Mouse (Mus musculus) midbrain, postnatal 0 days (tissue): Measurements from ENCODE around the gene AW551984. TPM values are rescaled to one million over a fixed set of nuclear protein-coding genes. Genes with fewer than 3 reads are reported as not detected.

ENCODE experiments used
- ATAC-seq: fragments of 200-750 bp; cut with Nextera tagmentation; 2 replicates; pipeline ENCODE4 v1.8.0; 2017; ENCODE audit warnings: moderate number of reproducible peaks, mild to moderate bottlenecking, moderate TSS enrichment, moderate library complexity; ENCODE audit not compliant: low FRiP score
- DNase-seq: peaks from one replicate; pipeline ENCODE4 v3.0.0-alpha.2; 2015; ENCODE audit warnings: low spot score
- H3K27ac ChIP-seq: fragments of 300-500 bp; sonication (generic); 2 replicates; pipeline ENCODE4 v1.5.1; 2014; ENCODE audit warnings: low read depth, mild to moderate bottlenecking, low read length, mixed read lengths
- H3K27me3 ChIP-seq: fragments of 300-500 bp; sonication (generic); 2 replicates; pipeline ENCODE4 v1.6.1; 2014; ENCODE audit warnings: low read length, control low read depth, mixed read lengths; ENCODE audit not compliant: insufficient read depth
- H3K36me3 ChIP-seq: fragments of 300-500 bp; sonication (generic); 2 replicates; pipeline ENCODE4 v1.6.1; 2014; ENCODE audit warnings: low read length, control low read depth, mixed read lengths; ENCODE audit not compliant: insufficient read depth
- H3K4me1 ChIP-seq: fragments of 300-500 bp; sonication (generic); 2 replicates; pipeline ENCODE4 v1.6.1; 2014; ENCODE audit warnings: mild to moderate bottlenecking, control low read depth, antibody characterized with exemption, low read length, mixed read lengths; ENCODE audit not compliant: insufficient read depth
- H3K4me2 ChIP-seq: fragments of 300-500 bp; sonication (generic); 2 replicates; pipeline ENCODE4 v1.6.1; 2014; ENCODE audit warnings: low read depth, mild to moderate bottlenecking, low read length, mixed read lengths; ENCODE audit not compliant: poor library complexity, severe bottlenecking
- H3K4me3 ChIP-seq: fragments of 300-500 bp; sonication (generic); 2 replicates; pipeline ENCODE4 v1.5.1; 2014; ENCODE audit warnings: low read depth, mild to moderate bottlenecking, low read length, moderate library complexity
- H3K9ac ChIP-seq: fragments of 300-500 bp; sonication (generic); replicated peaks from 2 replicates; pipeline ENCODE4 v1.6.1; 2014; ENCODE audit warnings: mild to moderate bottlenecking, low read length, moderate library complexity, mixed read lengths; ENCODE audit not compliant: poor library complexity, severe bottlenecking
- H3K9me3 ChIP-seq: fragments of 300-500 bp; sonication (generic); 2 replicates; pipeline ENCODE4 v1.6.1; 2016; ENCODE audit warnings: low read length, control low read depth
- CTCF ChIP-seq: IDR thresholded peaks from 2 replicates; pipeline ENCODE4 v1.5.1; 2016; ENCODE audit warnings: antibody characterized with exemption, mild to moderate bottlenecking
- WGBS: fragments of 180-500 bp; shearing (Covaris S2); extraction: QIAGEN DNeasy Blood & Tissue Kit; methylation state at CpG from one replicate; pipeline ENCODE4 v1.1.7; 2014; 5-methylcytosine and 5-hydroxymethylcytosine counted together
- polyA plus RNA-seq: library from polyadenylated mRNA; unstranded; fragments of >200 nt; fragmentation: Nextera tagmentation; extraction: Ambion mirVana; gene quantifications from 2 replicates; pipeline ENCODE4 v1.2.1, GENCODE M21; 2015
- total RNA-seq: library from RNA; depleted of rRNA; stranded (reverse); fragments of >200 nt; gene quantifications from 2 replicates; pipeline ENCODE4 v1.2.3, GENCODE M21; 2014; rRNA removed

AW551984 gene
- total and polyA plus RNA-seq, 2 experiments from 2014 or later: 260 to 363 TPM

DNA sequence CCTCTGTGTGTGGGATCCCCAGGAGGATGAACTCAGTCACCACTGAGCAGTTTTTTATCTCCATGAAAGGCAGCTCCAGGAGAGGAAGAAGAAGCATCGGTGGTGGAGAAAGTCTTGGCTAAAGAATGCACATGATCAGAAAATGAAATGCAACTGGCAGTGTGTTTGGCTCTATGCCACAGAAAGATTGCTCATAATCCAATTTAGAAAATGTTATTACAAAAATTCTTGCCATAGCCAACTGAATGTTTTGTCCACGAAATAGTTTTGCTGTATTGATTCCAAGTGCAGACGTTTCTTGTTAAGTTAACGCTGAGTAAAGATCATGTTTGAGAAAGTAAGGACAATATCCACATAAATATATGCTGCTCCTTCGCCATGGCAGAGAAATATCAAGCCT is 53.4 kb downstream of the AW551984 start:
- H3K4me3 ChIP-seq: no peak overlapping the region
- TF ChIP-seq CTCF: no peak
- ATAC-seq (no peak), DNase-seq (peak; percentile 18)
- H3K9me3 ChIP-seq: no peaks in the 10 kb centered on the region
- H3K4me2 ChIP-seq: no peak overlapping the region
- H3K27ac ChIP-seq: no peak overlapping the region
- H3K9ac ChIP-seq: no peak overlapping the region
- H3K27me3 ChIP-seq: no peaks in the 10 kb centered on the region
- no peaks in the 10 kb centered on the region for H3K36me3 ChIP-seq
- 63% methylated on average over 5 of the region's 5 CpGs for WGBS
- no peaks in the 10 kb centered on the region for H3K4me1 ChIP-seq

Other genes starting within 250 kb of the AW551984 start
- gene Olfr951, start 217.0 kb downstream of the AW551984 start, total RNA-seq: not detected in 2 replicates
- not detected in 2 replicates for gene Olfr951, start 217.0 kb downstream of the AW551984 start, polyA plus RNA-seq
- not detected in 2 replicates for gene Olfr952, start 177.3 kb downstream of the AW551984 start, total RNA-seq
- gene Olfr952, start 177.3 kb downstream of the AW551984 start, polyA plus RNA-seq: not detected in 2 replicates
- gene Olfr954, start 147.7 kb downstream of the AW551984 start, total RNA-seq: not detected in 2 replicates
- not detected in 2 replicates for gene Olfr954, start 147.7 kb downstream of the AW551984 start, polyA plus RNA-seq
- not detected in 2 replicates for gene Olfr955, start 132.5 kb downstream of the AW551984 start, total RNA-seq
- gene Olfr955, start 132.5 kb downstream of the AW551984 start, polyA plus RNA-seq: not detected in 2 replicates
- not detected in 2 replicates for gene Olfr44, start 110.4 kb downstream of the AW551984 start, total RNA-seq
- gene Olfr44, start 110.4 kb downstream of the AW551984 start, polyA plus RNA-seq: not detected in 2 replicates
- gene Olfr957, start 88.6 kb downstream of the AW551984 start, total RNA-seq: not detected in 2 replicates
- not detected in 2 replicates for gene Olfr957, start 88.6 kb downstream of the AW551984 start, polyA plus RNA-seq
- not detected in 2 replicates for gene Olfr958, start 50.3 kb downstream of the AW551984 start, total RNA-seq
- not detected in 2 replicates for gene Olfr958, start 50.3 kb downstream of the AW551984 start, polyA plus RNA-seq
- gene Olfr959, start 28.8 kb downstream of the AW551984 start, total RNA-seq: 0.16 TPM in 1 of 2 replicates, not detected in the other
- 0.05 TPM in 1 of 2 replicates, not detected in the other for gene Olfr959, start 28.8 kb downstream of the AW551984 start, polyA plus RNA-seq
- gene Olfr148, start 6.3 kb upstream of the AW551984 start, total RNA-seq: not detected in 2 replicates
- not detected in 2 replicates for gene Olfr148, start 6.3 kb upstream of the AW551984 start, polyA plus RNA-seq
- gene Olfr960, start 17.0 kb upstream of the AW551984 start, total RNA-seq: not detected in 2 replicates
- gene Olfr960, start 17.0 kb upstream of the AW551984 start, polyA plus RNA-seq: not detected in 2 replicates
- not detected in 2 replicates for gene Olfr961, start 40.7 kb upstream of the AW551984 start, total RNA-seq
- gene Olfr961, start 40.7 kb upstream of the AW551984 start, polyA plus RNA-seq: not detected in 2 replicates
- not detected in 2 replicates for gene Olfr963, start 62.8 kb upstream of the AW551984 start, total RNA-seq
- not detected in 2 replicates for gene Olfr963, start 62.8 kb upstream of the AW551984 start, polyA plus RNA-seq
- gene Olfr149, start 102.7 kb upstream of the AW551984 start, total RNA-seq: not detected in 2 replicates
- not detected in 2 replicates for gene Olfr149, start 102.7 kb upstream of the AW551984 start, polyA plus RNA-seq
- gene Olfr965, start 107.0 kb upstream of the AW551984 start, total RNA-seq: not detected in 2 replicates
- gene Olfr965, start 107.0 kb upstream of the AW551984 start, polyA plus RNA-seq: not detected in 2 replicates
- not detected in 2 replicates for gene Olfr150, start 126.6 kb upstream of the AW551984 start, total RNA-seq
- not detected in 2 replicates for gene Olfr150, start 126.6 kb upstream of the AW551984 start, polyA plus RNA-seq
- gene Olfr967, start 141.8 kb upstream of the AW551984 start, total RNA-seq: not detected in 2 replicates
- not detected in 2 replicates for gene Olfr967, start 141.8 kb upstream of the AW551984 start, polyA plus RNA-seq
- gene Olfr968, start 178.8 kb upstream of the AW551984 start, total RNA-seq: not detected in 2 replicates
- gene Olfr968, start 178.8 kb upstream of the AW551984 start, polyA plus RNA-seq: not detected in 2 replicates
- not detected in 2 replicates for gene Olfr969, start 186.5 kb upstream of the AW551984 start, total RNA-seq
- not detected in 2 replicates for gene Olfr969, start 186.5 kb upstream of the AW551984 start, polyA plus RNA-seq
- gene Olfr970, start 204.5 kb upstream of the AW551984 start, total RNA-seq: not detected in 2 replicates
- not detected in 2 replicates for gene Olfr970, start 204.5 kb upstream of the AW551984 start, polyA plus RNA-seq
- not detected in 2 replicates for gene Olfr971, start 232.5 kb upstream of the AW551984 start, total RNA-seq
- not detected in 2 replicates for gene Olfr971, start 232.5 kb upstream of the AW551984 start, polyA plus RNA-seq